Mouse (Mus musculus) olfactory bulb, adult 2 months (tissue): ENCODE results near the gene Aagab. TPM values are rescaled to one million over a fixed set of nuclear protein-coding genes. Genes with fewer than 3 reads are reported as not detected.
A peak's percentile ranks its signal among the peaks of the same experiment; 100 is the strongest.

ENCODE experiments used
- H3K27ac ChIP-seq: fragments of 200-500 bp; 2 replicates; pipeline ENCODE4 v1.5.1; 2012; ENCODE audit warnings: low read depth, low read length; ENCODE audit not compliant: insufficient read depth
- H3K4me1 ChIP-seq: fragments of 200-500 bp; 2 replicates; pipeline ENCODE4 v1.6.1; 2012; ENCODE audit warnings: low read length; ENCODE audit not compliant: control insufficient read depth, insufficient read depth
- H3K4me3 ChIP-seq: fragments of 200-500 bp; 2 replicates; pipeline ENCODE4 v1.5.1; 2012; ENCODE audit warnings: mild to moderate bottlenecking, low read depth, low read length, moderate library complexity; ENCODE audit not compliant: insufficient read depth
- CTCF ChIP-seq: fragments of 200-500 bp; IDR thresholded peaks from 2 replicates; pipeline ENCODE4 v1.5.1; 2012; ENCODE audit warnings: low read depth, mild to moderate bottlenecking, low read length, moderate library complexity; ENCODE audit not compliant: insufficient read depth
- POLR2A ChIP-seq: fragments of 200-500 bp; IDR thresholded peaks from 2 replicates; pipeline ENCODE4 v1.6.1; 2012; ENCODE audit warnings: mild to moderate bottlenecking, low read depth, low read length, moderate library complexity; ENCODE audit not compliant: insufficient read depth
- WGBS: fragments of 180-500 bp; shearing (Covaris S2); methylation state at CpG from one replicate; pipeline ENCODE4 v1.1.7; 2018; 5-methylcytosine and 5-hydroxymethylcytosine counted together
- polyA plus RNA-seq: library from polyadenylated mRNA; stranded (reverse); fragments of >200 nt; gene quantifications from 2 replicates; pipeline ENCODE4 v1.2.4, GENCODE M21; 2012; ENCODE audit warnings: low replicate concordance; ENCODE audit not compliant: missing spikeins, insufficient read depth, insufficient read length

Aagab gene
- polyA plus RNA-seq = not detected in 2 replicates

DNA sequence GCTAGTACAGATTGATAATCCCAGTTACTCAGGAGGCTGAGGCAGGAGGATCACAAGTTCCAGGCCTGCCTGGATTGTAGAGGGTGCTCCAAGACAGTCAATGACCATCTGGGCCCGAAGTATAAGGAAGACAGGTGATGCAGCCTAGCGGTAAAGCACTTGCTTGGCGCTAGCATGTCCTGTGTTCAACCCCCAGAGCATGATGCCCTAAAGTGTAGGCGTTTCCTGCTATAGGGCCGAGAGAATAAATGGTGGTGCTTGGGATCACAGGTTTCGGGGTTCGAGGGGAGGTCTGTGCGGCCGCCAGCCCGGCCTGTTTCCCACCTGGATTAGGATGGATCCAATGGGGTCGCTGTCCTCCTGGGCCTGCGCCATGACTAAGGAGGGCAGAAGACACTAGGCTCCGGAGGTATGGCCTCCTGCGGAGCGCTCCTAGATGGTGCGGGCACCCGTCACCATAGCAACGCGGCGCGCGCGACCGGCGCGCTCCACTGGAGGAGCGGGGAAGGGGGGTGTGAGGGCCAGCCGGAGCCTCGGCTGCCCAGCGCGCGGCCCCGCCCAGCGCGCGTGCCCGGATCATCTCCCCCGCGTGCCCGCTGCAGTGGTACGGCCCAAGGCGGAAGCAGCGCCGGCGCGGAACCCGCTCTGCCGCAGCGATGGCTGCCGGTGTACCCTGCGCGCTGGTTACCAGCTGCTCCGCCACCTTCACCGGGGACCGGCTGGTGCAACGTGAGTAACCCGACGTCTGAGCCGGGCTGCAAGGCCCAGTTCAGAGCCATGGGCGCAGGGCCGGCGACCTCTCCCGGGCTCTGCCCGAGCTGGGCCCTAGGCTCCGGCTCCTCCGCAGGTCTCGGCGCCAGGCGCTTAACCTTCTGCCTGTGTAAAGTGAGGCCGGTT is at the start of gene Aagab, which contains the start of gene Iqch:
TSS of gene Aagab (plus strand) at position 618 of the 897 bp plus-strand sequence.
TSS of gene Iqch (minus strand) at position 451 of the 897 bp plus-strand sequence.
- WGBS = 1% methylated on average over 70 of the region's 70 CpGs
- peak within 1 kb of the TSS; percentile 79 for H3K4me3 ChIP-seq
- H3K27ac ChIP-seq = peak within 1 kb of the TSS; percentile 70
- peaks cover 7% of the 10 kb centered on the region; the same call in 1 of the 2 replicates for H3K4me1 ChIP-seq
- TF ChIP-seq POLR2A (peak; percentile 90), CTCF (no peak)

- no peak overlapping the region for H3K4me3 ChIP-seq
- 48% methylated on average over 3 of the region's 3 CpGs for WGBS
Observed at GRCm38 (mm10) chr9:63553628-63554027, 48.8 kb upstream of the Aagab start.

GRCm38 (mm10) chr9:63555460-63555990 is 46.9 kb upstream of the Aagab start:
- no peak for TF ChIP-seq CTCF
- TF ChIP-seq POLR2A = no peak
- H3K4me1 ChIP-seq = peaks cover 11% of the 10 kb centered on the region
- H3K4me3 ChIP-seq = no peak overlapping the region
- H3K27ac ChIP-seq = no peak overlapping the region; the same call in 1 of the 2 replicates
- WGBS = 71% methylated on average over 3 of the region's 3 CpGs

More at GRCm38 (mm10) chr9:63553628-63554027, 48.8 kb upstream of the Aagab start:
- peaks cover 11% of the 10 kb centered on the region for H3K4me1 ChIP-seq
- TF ChIP-seq POLR2A (no peak), CTCF (no peak)
- no peak overlapping the region for H3K27ac ChIP-seq

DNA sequence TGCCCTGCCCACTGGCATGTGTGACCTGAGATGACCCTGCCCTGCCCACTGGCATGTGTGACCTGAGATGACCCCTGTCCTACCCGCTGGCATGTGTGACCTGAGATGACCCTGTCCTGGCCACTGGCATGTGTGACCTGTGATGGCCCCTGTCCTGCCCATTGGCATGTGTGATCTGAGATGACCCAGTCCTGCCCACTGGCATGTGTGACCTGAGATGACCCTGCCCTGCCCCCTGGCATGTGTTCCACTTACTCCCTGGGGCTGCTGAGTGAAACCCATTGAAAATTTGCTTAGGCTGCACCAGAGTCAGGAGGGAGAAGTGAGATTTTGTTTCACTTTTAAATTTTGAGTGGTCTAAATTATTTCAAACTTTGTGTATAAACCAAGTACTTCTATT is 46.1 kb upstream of the Aagab start:
- WGBS = 94% methylated on average over 1 of the region's 1 CpGs
- Histone ChIP-seq H3K4me1 (peaks cover 11% of the 10 kb centered on the region), H3K4me3 (no peak overlapping the region), H3K27ac (no peak overlapping the region)
- no peak for TF ChIP-seq CTCF
- no peak for TF ChIP-seq POLR2A

DNA sequence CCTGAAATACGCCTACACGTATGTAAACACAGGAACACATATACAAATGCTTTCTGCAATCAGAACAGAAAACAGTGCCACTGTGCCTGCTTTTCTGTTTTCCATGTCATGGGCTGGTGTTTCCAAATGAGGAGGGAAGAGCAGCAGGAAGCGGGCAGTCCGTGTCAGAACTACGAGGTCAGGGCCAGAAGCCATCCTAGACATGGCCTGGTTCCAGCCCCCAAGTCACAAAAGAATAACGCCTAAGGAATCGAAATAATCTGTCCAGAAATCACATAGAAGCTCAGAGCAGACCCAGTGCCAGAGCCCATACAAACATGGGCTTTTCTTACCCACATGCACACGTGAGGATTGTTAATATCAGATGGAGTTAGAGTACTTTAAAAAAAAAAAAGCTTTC is 45.5 kb upstream of the Aagab start:
- no peak overlapping the region for H3K4me3 ChIP-seq
- peaks cover 11% of the 10 kb centered on the region for H3K4me1 ChIP-seq
- WGBS = 77% methylated on average over 8 of the region's 8 CpGs
- H3K27ac ChIP-seq = no peak overlapping the region
- TF ChIP-seq CTCF = no peak
- TF ChIP-seq POLR2A = no peak

DNA sequence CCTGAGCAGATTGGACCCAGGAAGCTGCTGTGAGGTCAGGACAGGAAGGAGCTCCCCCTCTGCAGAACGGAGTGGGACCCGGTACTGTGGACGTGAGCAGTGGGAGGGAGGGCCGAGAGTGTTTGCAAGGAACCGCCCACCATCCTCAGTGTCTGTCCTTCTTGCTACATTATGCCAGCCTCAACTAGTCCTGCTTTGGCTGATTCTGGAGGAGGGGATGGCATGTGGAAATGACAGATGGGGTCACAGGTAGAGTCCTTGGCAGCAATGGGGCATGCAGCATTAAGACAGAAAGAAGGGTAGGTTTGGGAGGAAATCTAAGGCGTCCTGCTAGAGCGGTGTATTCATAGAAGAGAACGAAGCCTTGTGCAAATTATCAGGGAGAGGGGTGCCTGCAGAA is 40.5 kb upstream of the Aagab start:
- Histone ChIP-seq H3K4me3 (no peak overlapping the region), H3K27ac (no peak overlapping the region), H3K4me1 (no peaks in the 10 kb centered on the region)
- 69% methylated on average over 8 of the region's 8 CpGs for WGBS
- TF ChIP-seq POLR2A (no peak), CTCF (no peak)

DNA sequence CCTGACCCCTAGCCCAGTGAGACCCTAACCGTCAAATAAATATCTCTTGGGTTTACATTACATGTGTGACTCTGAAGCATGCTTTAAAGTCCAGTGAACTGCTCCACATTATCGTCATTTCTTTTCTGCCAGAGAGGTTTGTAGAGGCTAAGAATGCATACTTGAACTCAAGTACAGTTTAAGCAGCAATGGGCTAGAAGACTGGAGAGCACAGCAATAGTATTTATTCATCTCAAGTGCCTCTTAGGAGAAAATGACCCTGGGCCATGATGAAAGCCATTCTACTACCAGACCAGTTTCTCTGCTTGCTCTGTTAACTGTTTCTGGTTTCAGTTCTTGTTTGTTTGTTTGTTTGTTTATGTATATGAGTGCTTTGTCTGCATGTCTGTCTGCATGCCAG is 39.0 kb upstream of the Aagab start:
- H3K4me3 ChIP-seq = no peak overlapping the region
- WGBS = 94% methylated on average over 2 of the region's 2 CpGs
- TF ChIP-seq POLR2A = no peak
- TF ChIP-seq CTCF = no peak

GRCm38 (mm10) chr9:63568314-63568713 is 34.1 kb upstream of the Aagab start:
- no peak overlapping the region for H3K27ac ChIP-seq
- 53% methylated on average over 6 of the region's 6 CpGs for WGBS
- no peak overlapping the region for H3K4me3 ChIP-seq
- no peaks in the 10 kb centered on the region for H3K4me1 ChIP-seq
- no peak for TF ChIP-seq POLR2A
- no peak for TF ChIP-seq CTCF

More for the DNA sequence above, 39.0 kb upstream of the Aagab start:
- no peaks in the 10 kb centered on the region for H3K4me1 ChIP-seq
- no peak overlapping the region for H3K27ac ChIP-seq

- TF ChIP-seq CTCF = no peak
- TF ChIP-seq POLR2A = no peak
- no peak overlapping the region for H3K27ac ChIP-seq
- no peak overlapping the region for H3K4me3 ChIP-seq
- no peaks in the 10 kb centered on the region for H3K4me1 ChIP-seq
- WGBS = 29% methylated on average over 8 of the region's 8 CpGs
Observed at GRCm38 (mm10) chr9:63568808-63569207, 33.7 kb upstream of the Aagab start.
